In genomic region chr6:124260198-124260931, GRCm38 (mm10) we compare ENCODE assay signal across 9 mouse cellular contexts. TPM values are rescaled to one million over a fixed set of nuclear protein-coding genes. Genes with fewer than 3 reads are reported as not detected.
DNase-seq lines count a peak whose midpoint lies in the region; ATAC-seq and TF ChIP-seq lines count a peak whose summit lies in the region.
"Had no signal": no experiment of that assay in that cellular context is flagged by ENCODE, and none has a peak within 500 bp of the region (broad histone marks: within the 10 kb centered on the region; RNA-seq: fewer than 3 reads in every experiment).

No protein-coding gene starts in this region.

- no peaks in the 10 kb centered on the region; the same call in 1 of the 2 replicates for H3K79me2 ChIP-seq in CH12.LX (replicated peaks; ENCODE audit: control insufficient read depth, extremely low read depth, insufficient read depth, poor library complexity, severe bottlenecking)

- peak; percentile 79 for ATAC-seq in embryonic facial prominence, embryonic 11.5 days (replicated peaks; ENCODE audit: insufficient number of reproducible peaks, low FRiP score, low TSS enrichment, low read depth)
- ATAC-seq in heart, postnatal 0 days (ENCODE audit: insufficient read depth, low read depth): no peak
- peak; percentile 53; the same call in 1 of the 2 replicates for ATAC-seq in liver, embryonic 13.5 days (ENCODE audit: low read depth)
- peak; percentile 87 for ATAC-seq in neural tube, embryonic 13.5 days (ENCODE audit: low read depth)

- no peak for TF ChIP-seq POLR2A in CH12.LX (IDR thresholded peaks at IDR 0.05; ENCODE audit: low read depth, low read length)

- H3K9me3 ChIP-seq in CH12.LX (replicated peaks; ENCODE audit: low read length): no peaks in the 10 kb centered on the region
- H3K9me3 ChIP-seq in embryonic facial prominence, embryonic 11.5 days (replicated peaks; ENCODE audit: control insufficient read depth, low read length): no peaks in the 10 kb centered on the region
- H3K9me3 ChIP-seq in heart, postnatal 0 days (replicated peaks; ENCODE audit: control insufficient read depth, low read length): no peaks in the 10 kb centered on the region
- H3K9me3 ChIP-seq in liver, embryonic 13.5 days (replicated peaks): no peaks in the 10 kb centered on the region
- H3K9me3 ChIP-seq in neural tube, embryonic 13.5 days: no peaks in the 10 kb centered on the region

- H3K9ac ChIP-seq in CH12.LX (ENCODE audit: insufficient read depth, low read depth): no peak overlapping the region
- no peak overlapping the region for H3K9ac ChIP-seq in embryonic facial prominence, embryonic 11.5 days (replicated peaks; ENCODE audit: low read length)
- H3K9ac ChIP-seq in heart, postnatal 0 days (replicated peaks; ENCODE audit: low read depth, low read length): no peak overlapping the region
- H3K9ac ChIP-seq in liver, embryonic 13.5 days: no peak overlapping the region
- no peak overlapping the region for H3K9ac ChIP-seq in neural tube, embryonic 13.5 days

- TF ChIP-seq RAD21 in CH12.LX (IDR thresholded peaks at IDR 0.05; ENCODE audit: low read depth, low read length): peak; percentile 91

- no peak overlapping the region for H3K4me2 ChIP-seq in CH12.LX (ENCODE audit: insufficient read depth, low read depth, poor library complexity, severe bottlenecking)
- no peak overlapping the region for H3K4me2 ChIP-seq in embryonic facial prominence, embryonic 11.5 days (ENCODE audit: low read depth, low read length)
- peak overlapping the region; percentile 18; the same call in 1 of the 2 replicates for H3K4me2 ChIP-seq in heart, postnatal 0 days (ENCODE audit: low read depth, low read length)
- H3K4me2 ChIP-seq in liver, embryonic 13.5 days: no peak overlapping the region
- H3K4me2 ChIP-seq in neural tube, embryonic 13.5 days: no peak overlapping the region

- dilution Hi-C loops in CH12.LX (cut with MboI; ENCODE audit: extremely low pct_ligation_motif_present, extremely low pct_unique_long_range_greater_than_20kb, low sequenced_read_pairs): no loop called here

- H3K27me3 ChIP-seq in CH12.LX (replicated peaks): peaks cover 49% of the 10 kb centered on the region
- no peaks in the 10 kb centered on the region for H3K27me3 ChIP-seq in embryonic facial prominence, embryonic 11.5 days (ENCODE audit: control insufficient read depth, insufficient read depth, low read length)
- no peaks in the 10 kb centered on the region for H3K27me3 ChIP-seq in heart, postnatal 0 days (ENCODE audit: control insufficient read depth, insufficient read depth, low read length)
- H3K27me3 ChIP-seq in liver, embryonic 13.5 days: no peaks in the 10 kb centered on the region
- no peaks in the 10 kb centered on the region for H3K27me3 ChIP-seq in neural tube, embryonic 13.5 days

- H3K4me1 ChIP-seq in CH12.LX (ENCODE audit: control insufficient read depth in 1 of 2, insufficient read depth in 2 of 2): no peaks in the 10 kb centered on the region
- H3K4me1 ChIP-seq in embryonic facial prominence, embryonic 11.5 days (ENCODE audit: control insufficient read depth, insufficient read depth, low read length): no peaks in the 10 kb centered on the region
- H3K4me1 ChIP-seq in heart, postnatal 0 days (ENCODE audit: control insufficient read depth, insufficient read depth): no peaks in the 10 kb centered on the region
- no peaks in the 10 kb centered on the region for H3K4me1 ChIP-seq in liver, embryonic 13.5 days (replicated peaks)
- no peaks in the 10 kb centered on the region for H3K4me1 ChIP-seq in neural tube, embryonic 13.5 days (replicated peaks)

- WGBS in embryonic facial prominence, embryonic 11.5 days: 23% methylated on average over 10 of the region's 14 CpGs
- WGBS in heart, postnatal 0 days: 18% methylated on average over 11 of the region's 14 CpGs
- 20% methylated on average over 14 of the region's 14 CpGs for WGBS in liver, embryonic 13.5 days (ENCODE audit: insufficient replicate concordance)
- WGBS in neural tube, embryonic 13.5 days: 22% methylated on average over 14 of the region's 14 CpGs

- H3K36me3 ChIP-seq in CH12.LX (replicated peaks in 1 of 2; ENCODE audit: control insufficient read depth in 1 of 2, insufficient read depth in 1 of 2, low read length in 1 of 2): no peaks in the 10 kb centered on the region
- no peaks in the 10 kb centered on the region for H3K36me3 ChIP-seq in embryonic facial prominence, embryonic 11.5 days (replicated peaks; ENCODE audit: control insufficient read depth, insufficient read depth, low read depth, low read length)
- no peaks in the 10 kb centered on the region for H3K36me3 ChIP-seq in heart, postnatal 0 days (replicated peaks; ENCODE audit: control insufficient read depth, insufficient read depth, low read length)
- H3K36me3 ChIP-seq in liver, embryonic 13.5 days: no peaks in the 10 kb centered on the region
- H3K36me3 ChIP-seq in neural tube, embryonic 13.5 days: no peaks in the 10 kb centered on the region

- DNase-seq in CH12.LX (ENCODE audit: extremely low read depth): peak; percentile 65
- peak; percentile 77 for DNase-seq in adrenal gland, postnatal 10 days
- DNase-seq in embryonic facial prominence, embryonic 11.5 days (ENCODE audit: low spot score): peak; percentile 85
- DNase-seq in heart, postnatal 0 days (ENCODE audit: low spot score): peak; percentile 53
- peak; percentile 61 to 63 for DNase-seq in kidney, postnatal 25 days
- peak; percentile 40 for DNase-seq in liver, embryonic 13.5 days
- DNase-seq in testis, postnatal 14 days (ENCODE audit: low spot score): peak; percentile 22

- in situ Hi-C loops in CH12.LX (cut with MboI; ENCODE audit: low pct_ligation_motif_present, low pct_unique_long_range_greater_than_20kb, low sequenced_read_pairs): loop anchor here (5.0 to 10.0 kb wide), 2 partner anchors 117 to 326 kb away; no protein-coding TSS in a partner anchor

- peak; percentile 54 to 90; a peak in 3 of 4 replicates for TF ChIP-seq CTCF in CH12.LX (conservative IDR thresholded peaks at IDR 0.05 in 1 of 2, IDR thresholded peaks at IDR 0.05 in 1 of 2; ENCODE audit: low read depth in 2 of 2, low read length in 2 of 2)
- peak; percentile 79 for TF ChIP-seq CTCF in heart, postnatal 0 days (IDR thresholded peaks at IDR 0.05; ENCODE audit: low read depth)

- H3K4me3 ChIP-seq in CH12.LX (replicated peaks in 1 of 3; ENCODE audit: low read depth in 2 of 3, low read length in 2 of 3, poor library complexity in 1 of 3): no peak overlapping the region
- no peak overlapping the region for H3K4me3 ChIP-seq in embryonic facial prominence, embryonic 11.5 days (ENCODE audit: low read depth, low read length)
- no peak overlapping the region for H3K4me3 ChIP-seq in heart, postnatal 0 days (ENCODE audit: low read depth, low read length)
- no peak overlapping the region for H3K4me3 ChIP-seq in liver, embryonic 13.5 days (replicated peaks)
- H3K4me3 ChIP-seq in neural tube, embryonic 13.5 days: no peak overlapping the region

- no peak overlapping the region for H3K27ac ChIP-seq in CH12.LX (ENCODE audit: insufficient read depth, low read depth)
- no peak overlapping the region for H3K27ac ChIP-seq in embryonic facial prominence, embryonic 11.5 days (replicated peaks; ENCODE audit: low read depth, low read length)
- no peak overlapping the region for H3K27ac ChIP-seq in heart, postnatal 0 days (ENCODE audit: low read depth)
- no peak overlapping the region for H3K27ac ChIP-seq in liver, embryonic 13.5 days
- no peak overlapping the region for H3K27ac ChIP-seq in neural tube, embryonic 13.5 days (replicated peaks)

- no peak for TF ChIP-seq EP300 in CH12.LX (IDR thresholded peaks at IDR 0.05; ENCODE audit: low read length)
- TF ChIP-seq EP300 in heart, postnatal 0 days (IDR thresholded peaks at IDR 0.05; ENCODE audit: low read depth): no peak

TF ChIP-seq in CH12.LX, 34 proteins besides CTCF, POLR2A, EP300 and RAD21:
- TF ChIP-seq TCF12 (IDR thresholded peaks at IDR 0.05; ENCODE audit: low read depth, low read length) (no peak), SMC3 (IDR thresholded peaks at IDR 0.05; ENCODE audit: low read depth, low read length) (peak; percentile 76), E2F4 (IDR thresholded peaks at IDR 0.05; ENCODE audit: insufficient replicate concordance, low read depth, low read length) (no peak)

RNA-seq across cellular contexts. Expression of gene Vmn2r27, which starts 28.7 kb away (rescaled TPM):
- total RNA-seq in CH12.LX (2012; rRNA removed): not detected in 2 replicates
- not detected in 2 replicates for total RNA-seq in CH12.LX (2014; rRNA removed)
- polyA plus RNA-seq in CH12.LX (2012; ENCODE audit: insufficient read length, low read depth): not detected in 2 replicates
- total RNA-seq in adrenal gland, postnatal 10 days (2021): not detected
- not detected in 2 replicates for polyA plus RNA-seq in embryonic facial prominence, embryonic 11.5 days (2014; fragmentation: Nextera tagmentation; extraction: Ambion mirVana)
- total RNA-seq in heart, postnatal 0 days (2014; rRNA removed; ENCODE audit: low replicate concordance): not detected in 2 replicates
- not detected in 2 replicates for polyA plus RNA-seq in heart, postnatal 0 days (2015; fragmentation: Nextera tagmentation; extraction: Ambion mirVana)
- not detected in 2 replicates for polyA plus RNA-seq in liver, embryonic 13.5 days (2015; fragmentation: Nextera tagmentation; extraction: Ambion mirVana)
- not detected in 2 replicates for polyA plus RNA-seq in neural tube, embryonic 13.5 days (2015; fragmentation: Nextera tagmentation; extraction: Ambion mirVana)
- total RNA-seq: layer of hippocampus, adult 8-10 months had no signal

RNA-seq across cellular contexts. Expression of gene Cd163, which starts 44.1 kb away (rescaled TPM):
- total RNA-seq in CH12.LX (2012; rRNA removed) (not detected in 2 replicates), CH12.LX (2014; rRNA removed) (not detected in 2 replicates)
- not detected in 2 replicates for polyA plus RNA-seq in CH12.LX (2012; ENCODE audit: insufficient read length, low read depth)
- 10 to 100 TPM in 1 of 2 experiments, 1 to 10 TPM in 1; 9.8 to 20.8 TPM for total RNA-seq in adrenal gland, postnatal 10 days (2021)
- not detected in 2 replicates for polyA plus RNA-seq in embryonic facial prominence, embryonic 11.5 days (2014; fragmentation: Nextera tagmentation; extraction: Ambion mirVana)
- 0.61 and 1.8 TPM in 2 replicates for total RNA-seq in heart, postnatal 0 days (2014; rRNA removed; ENCODE audit: low replicate concordance)
- 0.40 and 0.67 TPM in 2 replicates for polyA plus RNA-seq in heart, postnatal 0 days (2015; fragmentation: Nextera tagmentation; extraction: Ambion mirVana)
- polyA plus RNA-seq in liver, embryonic 13.5 days (2015; fragmentation: Nextera tagmentation; extraction: Ambion mirVana): 0.05 TPM in 2 replicates
- polyA plus RNA-seq in neural tube, embryonic 13.5 days (2015; fragmentation: Nextera tagmentation; extraction: Ambion mirVana): 0.07 and 0.11 TPM in 2 replicates

Comparison
In these comparisons a context has a peak if more than half of its experiments do, and no peak if none do; other contexts are left out.
1. DNase-seq: peak in every context shown above with its lines; median percentile 85 in embryonic facial prominence, embryonic 11.5 days; 77 in adrenal gland, postnatal 10 days; 65 in CH12.LX; 62 in kidney, postnatal 25 days; 53 in heart, postnatal 0 days; 40 in liver, embryonic 13.5 days; 22 in testis, postnatal 14 days.